Mouse (Mus musculus) midbrain, postnatal 0 days (tissue): ENCODE results near the gene Usf3. TPM values are rescaled to one million over a fixed set of nuclear protein-coding genes. Genes with fewer than 3 reads are reported as not detected.
A peak's percentile ranks its signal among the peaks of the same experiment; 100 is the strongest.

Source experiments
- ATAC-seq: fragments of 200-750 bp; cut with Nextera tagmentation; 2 replicates; pipeline ENCODE4 v1.8.0; 2017; ENCODE audit warnings: moderate number of reproducible peaks, mild to moderate bottlenecking, moderate TSS enrichment, moderate library complexity; ENCODE audit not compliant: low FRiP score
- DNase-seq: peaks from one replicate; pipeline ENCODE4 v3.0.0-alpha.2; 2015; ENCODE audit warnings: low spot score
- H3K27ac ChIP-seq: fragments of 300-500 bp; sonication (generic); 2 replicates; pipeline ENCODE4 v1.5.1; 2014; ENCODE audit warnings: low read depth, mild to moderate bottlenecking, low read length, mixed read lengths
- H3K27me3 ChIP-seq: fragments of 300-500 bp; sonication (generic); 2 replicates; pipeline ENCODE4 v1.6.1; 2014; ENCODE audit warnings: low read length, control low read depth, mixed read lengths; ENCODE audit not compliant: insufficient read depth
- H3K36me3 ChIP-seq: fragments of 300-500 bp; sonication (generic); 2 replicates; pipeline ENCODE4 v1.6.1; 2014; ENCODE audit warnings: low read length, control low read depth, mixed read lengths; ENCODE audit not compliant: insufficient read depth
- H3K4me1 ChIP-seq: fragments of 300-500 bp; sonication (generic); 2 replicates; pipeline ENCODE4 v1.6.1; 2014; ENCODE audit warnings: mild to moderate bottlenecking, control low read depth, antibody characterized with exemption, low read length, mixed read lengths; ENCODE audit not compliant: insufficient read depth
- H3K4me2 ChIP-seq: fragments of 300-500 bp; sonication (generic); 2 replicates; pipeline ENCODE4 v1.6.1; 2014; ENCODE audit warnings: low read depth, mild to moderate bottlenecking, low read length, mixed read lengths; ENCODE audit not compliant: poor library complexity, severe bottlenecking
- H3K4me3 ChIP-seq: fragments of 300-500 bp; sonication (generic); 2 replicates; pipeline ENCODE4 v1.5.1; 2014; ENCODE audit warnings: low read depth, mild to moderate bottlenecking, low read length, moderate library complexity
- H3K9ac ChIP-seq: fragments of 300-500 bp; sonication (generic); replicated peaks from 2 replicates; pipeline ENCODE4 v1.6.1; 2014; ENCODE audit warnings: mild to moderate bottlenecking, low read length, moderate library complexity, mixed read lengths; ENCODE audit not compliant: poor library complexity, severe bottlenecking
- H3K9me3 ChIP-seq: fragments of 300-500 bp; sonication (generic); 2 replicates; pipeline ENCODE4 v1.6.1; 2016; ENCODE audit warnings: low read length, control low read depth
- CTCF ChIP-seq: IDR thresholded peaks from 2 replicates; pipeline ENCODE4 v1.5.1; 2016; ENCODE audit warnings: antibody characterized with exemption, mild to moderate bottlenecking
- WGBS: fragments of 180-500 bp; shearing (Covaris S2); extraction: QIAGEN DNeasy Blood & Tissue Kit; methylation state at CpG from one replicate; pipeline ENCODE4 v1.1.7; 2014; 5-methylcytosine and 5-hydroxymethylcytosine counted together
- polyA plus RNA-seq: library from polyadenylated mRNA; unstranded; fragments of >200 nt; fragmentation: Nextera tagmentation; extraction: Ambion mirVana; gene quantifications from 2 replicates; pipeline ENCODE4 v1.2.1, GENCODE M21; 2015
- total RNA-seq: library from RNA; depleted of rRNA; stranded (reverse); fragments of >200 nt; gene quantifications from 2 replicates; pipeline ENCODE4 v1.2.3, GENCODE M21; 2014; rRNA removed

Usf3 gene
- total and polyA plus RNA-seq, 2 experiments from 2014 or later: 1.5 to 12.0 TPM

- Histone ChIP-seq H3K27me3 (no peaks in the 10 kb centered on the region), H3K4me1 (no peaks in the 10 kb centered on the region), H3K9ac (no peak overlapping the region), H3K9me3 (no peaks in the 10 kb centered on the region), H3K4me2 (no peak overlapping the region), H3K4me3 (no peak overlapping the region), H3K27ac (no peak overlapping the region), H3K36me3 (no peaks in the 10 kb centered on the region)
- no peak for DNase-seq
- 91% methylated on average over 6 of the region's 6 CpGs for WGBS
- no peak for TF ChIP-seq CTCF
- no peak for ATAC-seq
Observed at GRCm38 (mm10) chr16:44265562-44265961, 92.5 kb downstream of the Usf3 start.

DNA sequence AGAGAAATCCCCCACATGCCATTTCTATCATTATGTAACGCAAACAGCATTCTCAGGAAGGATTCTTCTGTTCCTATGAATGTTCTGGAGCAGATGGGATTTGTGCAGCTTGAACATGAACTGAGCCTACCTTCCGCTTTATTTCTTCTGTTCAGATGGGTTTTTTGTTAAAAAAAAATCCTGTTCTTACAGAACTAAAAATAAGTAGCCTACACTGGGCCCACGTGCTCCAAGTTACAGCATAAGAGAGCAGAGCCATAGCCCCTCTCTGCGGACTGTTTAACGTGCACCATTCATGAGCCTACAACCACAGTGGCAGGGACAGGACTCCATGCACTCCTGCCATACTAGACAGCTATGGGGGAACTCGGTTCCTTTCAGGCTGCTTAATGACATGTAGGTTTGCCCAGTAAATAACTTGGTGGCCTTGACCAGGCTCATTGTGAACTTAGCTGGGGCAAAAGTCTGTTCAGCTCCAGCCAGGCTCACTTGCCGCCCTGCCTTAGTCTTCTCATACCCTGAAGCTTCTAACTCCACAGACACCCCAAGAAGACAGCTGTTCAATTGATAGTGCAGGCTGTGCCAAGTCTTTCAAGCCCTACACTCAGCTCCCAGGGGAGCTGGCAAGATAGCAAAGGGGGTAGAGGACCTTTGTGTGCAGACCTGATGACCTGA, 95.6 kb downstream of the Usf3 start:
- H3K36me3 ChIP-seq: no peaks in the 10 kb centered on the region
- H3K9ac ChIP-seq: no peak overlapping the region
- DNase-seq (no peak), ATAC-seq (no peak)
- no peak overlapping the region for H3K4me3 ChIP-seq
- H3K4me1 ChIP-seq: no peaks in the 10 kb centered on the region
- no peak overlapping the region for H3K27ac ChIP-seq
- no peak overlapping the region for H3K4me2 ChIP-seq
- 88% methylated on average over 7 of the region's 7 CpGs for WGBS
- no peaks in the 10 kb centered on the region for H3K27me3 ChIP-seq
- H3K9me3 ChIP-seq: no peaks in the 10 kb centered on the region
- TF ChIP-seq CTCF: no peak

GRCm38 (mm10) chr16:44269578-44269977, 96.5 kb downstream of the Usf3 start:
- Histone ChIP-seq H3K27ac (no peak overlapping the region), H3K36me3 (no peaks in the 10 kb centered on the region), H3K4me2 (no peak overlapping the region), H3K9me3 (no peaks in the 10 kb centered on the region), H3K27me3 (no peaks in the 10 kb centered on the region), H3K4me3 (no peak overlapping the region), H3K4me1 (no peaks in the 10 kb centered on the region), H3K9ac (no peak overlapping the region)
- no peak for TF ChIP-seq CTCF
- DNase-seq: no peak
- WGBS: 80% methylated on average over 6 of the region's 6 CpGs
- ATAC-seq: no peak

GRCm38 (mm10) chr16:44270606-44271005, 97.6 kb downstream of the Usf3 start:
- ATAC-seq (no peak), DNase-seq (no peak)
- no peak overlapping the region for H3K9ac ChIP-seq
- no peaks in the 10 kb centered on the region for H3K27me3 ChIP-seq
- H3K36me3 ChIP-seq: no peaks in the 10 kb centered on the region
- no peak overlapping the region for H3K4me2 ChIP-seq
- H3K4me1 ChIP-seq: no peaks in the 10 kb centered on the region
- TF ChIP-seq CTCF: no peak
- WGBS: 78% methylated on average over 5 of the region's 5 CpGs
- no peak overlapping the region for H3K4me3 ChIP-seq
- no peak overlapping the region for H3K27ac ChIP-seq
- H3K9me3 ChIP-seq: no peaks in the 10 kb centered on the region

DNA sequence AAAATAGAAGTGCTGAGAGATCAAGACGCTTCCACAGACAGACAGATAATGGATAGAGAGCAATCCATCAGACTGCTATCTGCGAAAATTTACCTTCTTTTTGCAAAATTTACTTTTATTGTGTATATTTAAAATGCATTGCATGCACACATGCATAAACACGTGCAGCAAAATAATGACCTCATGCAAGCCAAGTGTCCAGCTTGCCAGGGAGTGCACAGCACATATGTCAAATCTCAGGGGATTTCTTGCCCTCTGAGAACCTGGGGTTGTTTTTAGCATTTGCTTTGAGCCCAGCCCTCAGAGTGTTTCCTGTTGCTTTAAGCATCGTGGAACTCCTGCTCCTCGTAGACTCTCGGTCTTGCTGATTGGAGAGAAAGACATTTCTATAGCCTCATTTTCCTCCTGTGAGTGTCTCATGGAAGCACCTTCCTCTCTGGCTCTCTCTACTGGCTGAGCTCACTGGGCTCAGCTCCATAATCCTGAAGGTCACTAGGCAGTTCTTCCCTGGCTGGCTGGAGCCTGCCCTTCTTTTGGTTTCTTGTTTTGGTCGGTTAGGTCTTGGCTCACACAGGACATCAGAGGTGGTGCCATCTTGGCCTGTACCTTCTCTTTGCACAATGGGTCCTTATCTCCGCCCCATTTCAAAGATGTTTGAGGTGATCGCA, 98.5 kb downstream of the Usf3 start:
- Histone ChIP-seq H3K9ac (no peak overlapping the region), H3K9me3 (no peaks in the 10 kb centered on the region), H3K27me3 (no peaks in the 10 kb centered on the region), H3K27ac (no peak overlapping the region), H3K36me3 (no peaks in the 10 kb centered on the region), H3K4me1 (no peaks in the 10 kb centered on the region), H3K4me2 (no peak overlapping the region), H3K4me3 (no peak overlapping the region)
- ATAC-seq (no peak), DNase-seq (peak; percentile 5)
- TF ChIP-seq CTCF: no peak
- WGBS: 81% methylated on average over 9 of the region's 9 CpGs

Other genes with a start within 250 kb of the Usf3 start
- gene Qtrt2, start 246.4 kb upstream of the Usf3 start, total RNA-seq: 28.8 and 34.5 TPM in 2 replicates
- 10.3 TPM in 2 replicates for gene Qtrt2, start 246.4 kb upstream of the Usf3 start, polyA plus RNA-seq
- gene Zdhhc23, start 193.5 kb upstream of the Usf3 start, total RNA-seq: 7.6 and 8.5 TPM in 2 replicates
- 2.6 and 2.9 TPM in 2 replicates for gene Zdhhc23, start 193.5 kb upstream of the Usf3 start, polyA plus RNA-seq
- 2.3 and 14.3 TPM in 2 replicates for gene Gramd1c, start 109.9 kb upstream of the Usf3 start, total RNA-seq
- gene Gramd1c, start 109.9 kb upstream of the Usf3 start, polyA plus RNA-seq: 1.9 and 2.5 TPM in 2 replicates
- gene Atp6v1a, start 33.5 kb upstream of the Usf3 start, total RNA-seq: 193 and 218 TPM in 2 replicates
- gene Atp6v1a, start 33.5 kb upstream of the Usf3 start, polyA plus RNA-seq: 194 and 204 TPM in 2 replicates
- 15.3 and 22.1 TPM in 2 replicates for gene Naa50, start 33.4 kb upstream of the Usf3 start, total RNA-seq
- 44.7 and 50.4 TPM in 2 replicates for gene Naa50, start 33.4 kb upstream of the Usf3 start, polyA plus RNA-seq
- gene Sidt1, start 159.9 kb downstream of the Usf3 start, total RNA-seq: 30.4 and 35.8 TPM in 2 replicates
- 18.6 and 19.7 TPM in 2 replicates for gene Sidt1, start 159.9 kb downstream of the Usf3 start, polyA plus RNA-seq
- gene Spice1, start 173.9 kb downstream of the Usf3 start, total RNA-seq: 14.0 and 16.4 TPM in 2 replicates
- 9.1 and 10.9 TPM in 2 replicates for gene Spice1, start 173.9 kb downstream of the Usf3 start, polyA plus RNA-seq
- gene Cfap44, start 221.6 kb downstream of the Usf3 start, total RNA-seq: 3.8 and 11.4 TPM in 2 replicates
- gene Cfap44, start 221.6 kb downstream of the Usf3 start, polyA plus RNA-seq: 3.0 and 3.7 TPM in 2 replicates